Mouse (Mus musculus) myocyte (in vitro differentiated cells): ENCODE results near the gene Kcnmb4. TPM values are rescaled to one million over a fixed set of nuclear protein-coding genes. Genes with fewer than 3 reads are reported as not detected.

Experiments
- H3K27me3 ChIP-seq: one replicate; pipeline ENCODE4 v1.6.1; 2011; ENCODE audit not compliant: control insufficient read depth, insufficient read depth, insufficient read length
- H3K36me3 ChIP-seq: one replicate; pipeline ENCODE4 v1.6.1; 2011; ENCODE audit not compliant: control insufficient read depth, insufficient read depth
- H3K4me2 ChIP-seq: one replicate; pipeline ENCODE4 v1.6.1; 2011; ENCODE audit warnings: low read depth, control low read depth
- H3K4me3 ChIP-seq: one replicate; pipeline ENCODE4 v1.5.1; 2011; ENCODE audit warnings: mild to moderate bottlenecking, control low read depth, moderate library complexity
- H3K79me2 ChIP-seq: one replicate; pipeline ENCODE4 v1.6.1; 2011; ENCODE audit not compliant: control insufficient read depth, insufficient read depth
- H3ac ChIP-seq: one replicate; pipeline ENCODE4 v1.6.1; 2011; ENCODE audit not compliant: control insufficient read depth, insufficient read length
- CEBPB ChIP-seq: IDR thresholded peaks from 2 replicates; pipeline ENCODE4 v1.6.1; 2011; ENCODE audit warnings: mild to moderate bottlenecking, moderate library complexity; ENCODE audit not compliant: poor library complexity, insufficient read depth, severe bottlenecking
- E2F4 ChIP-seq: IDR thresholded peaks from one replicate; pipeline ENCODE4 v1.6.1; 2011; ENCODE audit warnings: mild to moderate bottlenecking, control low read depth, moderate library complexity; ENCODE audit not compliant: insufficient read depth
- MAX ChIP-seq: IDR thresholded peaks from one replicate; pipeline ENCODE4 v1.6.1; 2011; ENCODE audit warnings: low read depth, mild to moderate bottlenecking, control low read depth
- MYOD1 ChIP-seq, 3 experiments: IDR thresholded peaks; one replicate each; pipeline ENCODE4 v1.6.1; 2011; ENCODE audit warnings: control low read depth in 2 of 3, low read depth in 2 of 3, mild to moderate bottlenecking in 2 of 3, moderate library complexity in 1 of 3; ENCODE audit not compliant: insufficient read length in 2 of 3, control insufficient read depth in 1 of 3
- MYOG ChIP-seq, 3 experiments: IDR thresholded peaks; one replicate each; pipeline ENCODE4 v1.6.1; 2011; ENCODE audit warnings: control low read depth in 2 of 3, low read depth in 2 of 3, mild to moderate bottlenecking in 2 of 3; ENCODE audit not compliant: insufficient read length in 2 of 3, control insufficient read depth in 1 of 3, insufficient read depth in 1 of 3
- POLR2A ChIP-seq: IDR thresholded peaks from one replicate; pipeline ENCODE4 v1.6.1; 2011; ENCODE audit warnings: low read depth, mild to moderate bottlenecking, control low read depth, moderate library complexity; ENCODE audit not compliant: insufficient read length
- POLR2AphosphoS2 ChIP-seq: IDR thresholded peaks from one replicate; pipeline ENCODE4 v1.6.1; 2011; ENCODE audit warnings: low read depth, control low read depth; ENCODE audit not compliant: insufficient read length
- REST ChIP-seq: IDR thresholded peaks from one replicate; pipeline ENCODE4 v1.6.1; 2011; ENCODE audit warnings: mild to moderate bottlenecking, control low read depth, moderate library complexity; ENCODE audit not compliant: insufficient read depth, insufficient read length
- SRF ChIP-seq: IDR thresholded peaks from one replicate; pipeline ENCODE4 v1.6.1; 2011; ENCODE audit warnings: low read depth; ENCODE audit not compliant: control insufficient read depth, insufficient read length
- TCF12 ChIP-seq: IDR thresholded peaks from one replicate; pipeline ENCODE4 v1.6.1; 2011; ENCODE audit warnings: mild to moderate bottlenecking, control low read depth; ENCODE audit not compliant: poor library complexity, insufficient read depth, severe bottlenecking
- TCF3 ChIP-seq: IDR thresholded peaks from one replicate; pipeline ENCODE4 v1.6.1; 2011; ENCODE audit warnings: low read depth, control low read depth; ENCODE audit not compliant: insufficient read length
- USF1 ChIP-seq: IDR thresholded peaks from one replicate; pipeline ENCODE4 v1.6.1; 2011; ENCODE audit warnings: low read depth, mild to moderate bottlenecking, control low read depth, moderate library complexity
- polyA plus RNA-seq: library from polyadenylated mRNA; unstranded; fragments of >200 nt; fragmentation: generic; extraction: Trizol; gene quantifications from one replicate; pipeline ENCODE4 v1.2.1, GENCODE M21; 2012; ENCODE audit warnings: missing spikeins

Kcnmb4 gene
- polyA plus RNA-seq, 1 experiment, result 2.1 TPM

DNA sequence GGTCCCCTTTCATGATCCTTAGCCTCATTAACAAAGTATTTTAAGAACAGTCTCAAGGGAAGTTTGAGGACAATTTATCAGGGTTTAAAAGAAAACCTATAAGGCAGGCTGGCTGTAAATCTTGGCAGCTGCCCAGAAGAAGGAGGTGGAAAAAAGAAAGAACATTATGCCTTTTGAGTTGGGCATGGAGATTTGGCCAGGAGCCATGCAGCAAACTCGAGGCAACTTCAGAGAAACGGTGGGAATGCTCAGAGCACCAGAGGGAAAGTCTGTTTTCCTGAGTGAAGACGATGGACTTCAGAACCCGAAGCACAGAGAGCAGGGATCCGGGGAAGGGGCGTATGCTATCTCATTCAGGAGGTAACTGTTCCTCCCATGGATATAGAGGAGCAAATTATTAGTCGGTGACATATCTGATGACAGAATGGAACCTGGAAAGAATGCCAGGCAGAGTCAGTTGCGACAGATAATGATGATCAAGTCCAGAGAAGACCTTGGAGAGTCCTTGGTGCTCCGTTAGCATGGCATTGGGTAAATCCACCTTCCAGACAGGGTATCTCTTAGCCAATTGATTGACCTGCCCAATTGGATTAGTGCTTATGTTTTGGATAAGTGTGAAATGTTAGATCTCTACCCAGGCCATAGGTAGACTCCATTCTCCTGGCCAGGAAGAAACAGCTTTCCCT, 79.7 kb downstream of the Kcnmb4 start:
- Histone ChIP-seq H3K79me2 (no peaks in the 10 kb centered on the region), H3K4me3 (no peak overlapping the region), H3K36me3 (no peaks in the 10 kb centered on the region), H3K4me2 (peak overlapping the region; percentile 70), H3ac (no peak overlapping the region), H3K27me3 (no peaks in the 10 kb centered on the region)
- TF ChIP-seq MYOG (IDR thresholded peaks at IDR 0.05; ENCODE audit: control insufficient read depth in 1 of 3, insufficient read depth in 1 of 3, insufficient read length in 2 of 3, low read depth in 2 of 3) (no peak), USF1 (no peak), TCF3 (no peak), E2F4 (no peak), MAX (no peak), CEBPB (no peak), TCF12 (no peak), SRF (no peak), REST (no peak), POLR2AphosphoS2 (no peak)

DNA sequence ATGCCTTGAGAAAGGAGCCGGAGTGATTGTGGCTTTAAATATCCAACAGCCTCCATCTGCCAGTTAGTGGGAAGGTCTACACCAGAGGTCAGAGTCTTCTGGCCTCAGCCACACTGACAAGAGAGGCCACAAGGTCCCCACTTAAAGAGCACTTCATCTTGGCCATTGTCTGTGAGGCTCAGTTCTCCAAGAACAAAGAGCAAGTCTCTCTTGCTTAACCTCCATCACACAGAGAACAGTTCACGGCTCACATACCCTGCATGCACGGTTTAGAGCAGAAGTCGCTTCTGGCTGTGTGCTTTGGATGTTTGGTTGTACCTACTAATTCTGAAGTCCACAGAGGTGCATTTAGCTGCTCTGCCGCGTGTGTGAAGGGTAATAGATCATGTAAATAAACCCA, 84.8 kb downstream of the Kcnmb4 start:
- TF ChIP-seq SRF (no peak), REST (no peak), POLR2AphosphoS2 (no peak), MYOG (IDR thresholded peaks at IDR 0.05; ENCODE audit: control insufficient read depth in 1 of 3, insufficient read depth in 1 of 3, insufficient read length in 2 of 3, low read depth in 2 of 3) (no peak)
- no peak overlapping the region for H3K4me3 ChIP-seq
- H3ac ChIP-seq, result no peak overlapping the region
- no peak overlapping the region for H3K4me2 ChIP-seq
- no peaks in the 10 kb centered on the region for H3K36me3 ChIP-seq
- H3K27me3 ChIP-seq, result no peaks in the 10 kb centered on the region
- no peaks in the 10 kb centered on the region for H3K79me2 ChIP-seq

DNA sequence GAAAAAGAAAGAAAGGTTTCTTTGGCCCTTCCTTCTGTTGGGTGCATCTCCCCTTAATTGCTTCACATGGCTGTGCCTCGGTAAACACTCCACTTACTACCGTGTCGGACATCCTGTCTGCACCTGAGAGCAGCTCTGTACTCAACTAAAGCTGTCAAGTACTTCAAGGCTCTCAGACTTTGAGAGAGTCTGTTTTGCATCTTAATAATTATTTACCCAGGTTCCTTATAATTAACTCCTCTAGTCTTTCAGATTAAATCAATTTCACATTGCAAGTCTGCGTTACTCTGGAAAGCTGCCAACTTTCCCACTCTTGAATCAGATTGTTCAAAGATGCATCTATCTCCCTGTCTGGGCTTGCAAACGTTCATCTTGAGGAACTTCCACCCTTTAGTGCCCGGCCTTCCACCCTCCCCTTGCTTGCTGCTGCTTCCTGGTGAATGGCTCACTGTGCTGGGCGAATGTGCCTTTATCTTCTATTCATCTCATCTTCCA, 87.2 kb downstream of the Kcnmb4 start:
- Histone ChIP-seq H3K36me3 (no peaks in the 10 kb centered on the region), H3ac (no peak overlapping the region), H3K4me3 (no peak overlapping the region), H3K27me3 (no peaks in the 10 kb centered on the region), H3K79me2 (no peaks in the 10 kb centered on the region), H3K4me2 (no peak overlapping the region)
- no peak for TF ChIP-seq CEBPB
- no peak for TF ChIP-seq POLR2AphosphoS2
- no peak for TF ChIP-seq SRF
- TF ChIP-seq TCF12, result no peak
- no peak for TF ChIP-seq USF1
- TF ChIP-seq MYOG (IDR thresholded peaks at IDR 0.05; ENCODE audit: control insufficient read depth in 1 of 3, insufficient read depth in 1 of 3, insufficient read length in 2 of 3, low read depth in 2 of 3), result no peak
- TF ChIP-seq MYOD1 (IDR thresholded peaks at IDR 0.05; ENCODE audit: control insufficient read depth in 1 of 3, insufficient read length in 2 of 3, low read depth in 2 of 3), result no peak
- TF ChIP-seq TCF3, result no peak
- TF ChIP-seq POLR2A, result no peak
- TF ChIP-seq MAX, result no peak
- TF ChIP-seq E2F4, result no peak
- TF ChIP-seq REST, result no peak

DNA sequence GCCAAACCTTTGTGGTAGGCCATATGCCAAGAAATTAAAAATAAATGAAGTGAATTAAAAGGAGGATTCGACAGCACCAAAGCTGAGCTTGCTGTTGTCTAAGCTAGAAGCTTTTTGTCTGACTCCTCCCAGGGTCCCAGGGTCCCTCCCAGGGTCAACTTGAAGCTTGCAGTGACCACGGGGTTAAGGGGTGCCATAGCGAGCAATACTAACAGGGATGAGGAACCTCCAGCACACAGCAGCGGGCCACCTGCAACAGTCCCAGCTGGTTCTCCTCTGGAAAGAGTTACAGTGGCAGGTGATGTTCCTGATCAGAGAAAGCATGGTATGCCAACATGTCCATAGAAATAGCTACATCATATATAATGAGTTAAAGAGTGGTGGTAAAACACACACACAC, 89.3 kb downstream of the Kcnmb4 start:
- no peak overlapping the region for H3ac ChIP-seq
- no peak overlapping the region for H3K4me2 ChIP-seq
- no peak for TF ChIP-seq USF1
- TF ChIP-seq MYOG (IDR thresholded peaks at IDR 0.05; ENCODE audit: control insufficient read depth in 1 of 3, insufficient read depth in 1 of 3, insufficient read length in 2 of 3, low read depth in 2 of 3), result no peak
- TF ChIP-seq SRF, result no peak
- TF ChIP-seq CEBPB, result no peak
- TF ChIP-seq MAX, result no peak
- no peak for TF ChIP-seq TCF12
- no peak for TF ChIP-seq MYOD1 (IDR thresholded peaks at IDR 0.05; ENCODE audit: control insufficient read depth in 1 of 3, insufficient read length in 2 of 3, low read depth in 2 of 3)
- no peak for TF ChIP-seq POLR2A
- TF ChIP-seq E2F4, result no peak
- no peak for TF ChIP-seq POLR2AphosphoS2
- no peak for TF ChIP-seq REST
- no peaks in the 10 kb centered on the region for H3K27me3 ChIP-seq
- H3K36me3 ChIP-seq, result no peaks in the 10 kb centered on the region
- H3K79me2 ChIP-seq, result no peaks in the 10 kb centered on the region
- no peak overlapping the region for H3K4me3 ChIP-seq

DNA sequence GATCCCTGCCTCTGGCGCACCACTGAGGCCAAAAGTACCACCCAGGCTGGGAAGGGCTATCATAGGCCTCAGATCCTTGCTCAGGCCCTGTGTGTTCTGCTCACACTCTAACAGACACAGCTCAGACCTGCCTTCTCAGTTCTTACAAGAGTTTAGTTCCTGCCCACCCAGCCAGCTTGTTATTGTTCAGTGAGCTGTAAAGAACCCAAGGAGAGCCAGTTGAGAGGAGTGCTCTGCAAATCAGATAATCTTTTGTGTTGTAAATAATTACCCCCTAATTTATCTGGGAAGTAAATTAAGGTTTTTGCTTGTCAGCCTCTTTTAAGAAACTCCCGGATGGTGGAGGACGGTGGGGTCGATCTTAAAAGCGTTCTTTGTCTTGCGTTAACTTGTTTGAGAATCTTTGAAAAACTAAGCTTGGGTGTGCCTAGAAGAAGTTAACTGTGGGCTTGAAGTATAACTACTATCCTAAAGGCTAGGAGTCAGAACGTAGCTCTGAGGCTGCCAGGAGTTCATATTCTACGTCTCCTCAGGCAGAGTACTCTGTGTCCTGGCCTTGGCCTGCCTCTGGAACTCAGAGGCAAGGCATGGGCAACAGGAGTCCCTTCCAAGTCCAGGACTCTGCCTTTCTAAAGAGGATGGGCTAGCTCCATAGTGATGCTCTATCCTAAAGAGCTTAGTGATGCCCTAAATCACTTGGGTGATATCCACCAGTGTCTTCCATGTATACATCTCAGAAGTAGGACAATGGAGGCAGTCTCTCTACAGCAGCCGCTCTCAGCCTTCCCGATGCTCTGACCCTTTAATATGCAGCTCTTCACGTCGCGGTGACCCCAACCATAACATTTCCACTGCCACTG, 90.6 kb downstream of the Kcnmb4 start:
- Histone ChIP-seq H3K79me2 (no peaks in the 10 kb centered on the region), H3K36me3 (no peaks in the 10 kb centered on the region), H3K4me2 (no peak overlapping the region), H3K4me3 (no peak overlapping the region), H3ac (no peak overlapping the region), H3K27me3 (no peaks in the 10 kb centered on the region)
- TF ChIP-seq CEBPB, result no peak
- no peak for TF ChIP-seq POLR2A
- TF ChIP-seq SRF, result no peak
- no peak for TF ChIP-seq MYOD1 (IDR thresholded peaks at IDR 0.05; ENCODE audit: control insufficient read depth in 1 of 3, insufficient read length in 2 of 3, low read depth in 2 of 3)
- no peak for TF ChIP-seq POLR2AphosphoS2
- no peak for TF ChIP-seq TCF3
- no peak for TF ChIP-seq MYOG (IDR thresholded peaks at IDR 0.05; ENCODE audit: control insufficient read depth in 1 of 3, insufficient read depth in 1 of 3, insufficient read length in 2 of 3, low read depth in 2 of 3)
- no peak for TF ChIP-seq TCF12
- no peak for TF ChIP-seq REST
- no peak for TF ChIP-seq MAX
- no peak for TF ChIP-seq USF1
- TF ChIP-seq E2F4, result no peak
